Comparison of ENCODE assay signal across 13 mouse cellular contexts in genomic region chr4:43418973-43419656, GRCm38 (mm10). TPM values are rescaled to one million over a fixed set of nuclear protein-coding genes. Genes with fewer than 3 reads are reported as not detected.
A peak's percentile ranks its signal among the peaks of the same experiment; 100 is the strongest.
DNase-seq lines count a peak whose midpoint lies in the region; ATAC-seq and TF ChIP-seq lines count a peak whose summit lies in the region.
"Had no signal": no experiment of that assay in that cellular context is flagged by ENCODE, and none has a peak within 500 bp of the region (broad histone marks: within the 10 kb centered on the region; RNA-seq: fewer than 3 reads in every experiment).

No protein-coding gene starts in this region.

- peaks cover 14% of the 10 kb centered on the region for H3K27me3 ChIP-seq in heart, embryonic 11.5 days (ENCODE audit: control insufficient read depth, insufficient read depth, low read length)
- H3K27me3 ChIP-seq in midbrain, embryonic 11.5 days (ENCODE audit: control insufficient read depth, insufficient read depth, low read length) = peaks cover 2% of the 10 kb centered on the region; the same call in 1 of the 2 replicates
- H3K27me3 ChIP-seq in midbrain, postnatal 0 days (ENCODE audit: insufficient read depth, low read length) = no peaks in the 10 kb centered on the region
- H3K27me3 ChIP-seq in intestine, postnatal 0 days (replicated peaks; ENCODE audit: control insufficient read depth, insufficient read depth, low read length) = no peaks in the 10 kb centered on the region
- no peaks in the 10 kb centered on the region for H3K27me3 ChIP-seq in small intestine, adult 2 months (ENCODE audit: control insufficient read depth, insufficient read depth, low read length)
- no peaks in the 10 kb centered on the region for H3K27me3 ChIP-seq in thymus, adult 2 months (ENCODE audit: control insufficient read depth, insufficient read depth, low read length)

- no peak overlapping the region for H3K4me2 ChIP-seq in heart, embryonic 11.5 days
- no peak overlapping the region for H3K4me2 ChIP-seq in midbrain, embryonic 11.5 days
- H3K4me2 ChIP-seq in midbrain, postnatal 0 days (ENCODE audit: low read depth, low read length, poor library complexity, severe bottlenecking) = no peak overlapping the region
- no peak overlapping the region for H3K4me2 ChIP-seq in intestine, postnatal 0 days (replicated peaks; ENCODE audit: low read depth)
- H3K4me2 ChIP-seq: lung, embryonic 14.5 days had no signal

- peak; percentile 62 to 77 for DNase-seq in heart, adult 18-20 months
- DNase-seq in midbrain, embryonic 11.5 days (ENCODE audit: low spot score, missing footprints) = peak; percentile 61
- DNase-seq in midbrain, postnatal 0 days (ENCODE audit: low spot score) = no peak
- no peak for DNase-seq in thymus, adult 2 months
- DNase-seq in left cerebral cortex, adult 9 months (ENCODE audit: low spot score in 2 of 2) = no peak
- DNase-seq: cerebellum, postnatal 10 days; lung, embryonic 14.5 days had no signal

- H3K9me3 ChIP-seq in heart, embryonic 11.5 days (replicated peaks; ENCODE audit: control insufficient read depth, low read length) = no peaks in the 10 kb centered on the region
- H3K9me3 ChIP-seq in midbrain, embryonic 11.5 days (ENCODE audit: control insufficient read depth, low read length) = no peaks in the 10 kb centered on the region
- no peaks in the 10 kb centered on the region for H3K9me3 ChIP-seq in midbrain, postnatal 0 days (ENCODE audit: low read length)
- no peaks in the 10 kb centered on the region for H3K9me3 ChIP-seq in intestine, postnatal 0 days (ENCODE audit: control insufficient read depth)
- H3K9me3 ChIP-seq: forebrain, embryonic 10.5 days had no signal

- H3K36me3 ChIP-seq in heart, embryonic 11.5 days (ENCODE audit: control insufficient read depth, insufficient read depth, low read length) = peaks cover 23% of the 10 kb centered on the region
- peaks cover 8% of the 10 kb centered on the region for H3K36me3 ChIP-seq in midbrain, embryonic 11.5 days (ENCODE audit: control insufficient read depth, insufficient read depth, low read length)
- peaks cover 72% of the 10 kb centered on the region for H3K36me3 ChIP-seq in midbrain, postnatal 0 days (ENCODE audit: insufficient read depth, low read length)
- H3K36me3 ChIP-seq in intestine, postnatal 0 days (ENCODE audit: control insufficient read depth, insufficient read depth) = peaks cover 61% of the 10 kb centered on the region
- H3K36me3 ChIP-seq in small intestine, adult 2 months (ENCODE audit: control insufficient read depth, insufficient read depth, low read length) = peaks cover 10% of the 10 kb centered on the region
- no peaks in the 10 kb centered on the region for H3K36me3 ChIP-seq in thymus, adult 2 months (ENCODE audit: control insufficient read depth, insufficient read depth, low read length)

- peaks cover 12% of the 10 kb centered on the region for H3K4me1 ChIP-seq in heart, embryonic 11.5 days (ENCODE audit: control insufficient read depth, insufficient read depth, low read length)
- H3K4me1 ChIP-seq in midbrain, embryonic 11.5 days (ENCODE audit: control insufficient read depth, insufficient read depth, low read length) = no peaks in the 10 kb centered on the region
- no peaks in the 10 kb centered on the region for H3K4me1 ChIP-seq in midbrain, postnatal 0 days (ENCODE audit: insufficient read depth, low read length)
- H3K4me1 ChIP-seq in intestine, postnatal 0 days (replicated peaks; ENCODE audit: control insufficient read depth, insufficient read depth, low read length) = no peaks in the 10 kb centered on the region
- no peaks in the 10 kb centered on the region for H3K4me1 ChIP-seq in small intestine, adult 2 months (ENCODE audit: control insufficient read depth, insufficient read depth, insufficient read length, low read length)
- no peaks in the 10 kb centered on the region for H3K4me1 ChIP-seq in thymus, adult 2 months (replicated peaks; ENCODE audit: control insufficient read depth, insufficient read depth, low read length)

- no peak overlapping the region for H3K4me3 ChIP-seq in heart, embryonic 11.5 days (ENCODE audit: low read depth, low read length)
- H3K4me3 ChIP-seq in midbrain, embryonic 11.5 days (ENCODE audit: low read depth, low read length) = no peak overlapping the region
- H3K4me3 ChIP-seq in midbrain, postnatal 0 days (ENCODE audit: low read depth, low read length) = no peak overlapping the region
- no peak overlapping the region for H3K4me3 ChIP-seq in intestine, postnatal 0 days (ENCODE audit: low read depth, low read length)
- H3K4me3 ChIP-seq in small intestine, adult 2 months (ENCODE audit: low read depth, low read length) = no peak overlapping the region
- no peak overlapping the region for H3K4me3 ChIP-seq in thymus, adult 2 months (ENCODE audit: control insufficient read depth, insufficient read depth, low read length)
- H3K4me3 ChIP-seq: forebrain, embryonic 10.5 days; myocyte had no signal

- WGBS in heart, embryonic 11.5 days (ENCODE audit: insufficient replicate concordance) = 59% methylated on average over 15 of the region's 15 CpGs
- WGBS in midbrain, embryonic 11.5 days = 60% methylated on average over 15 of the region's 15 CpGs
- WGBS in midbrain, postnatal 0 days = 58% methylated on average over 15 of the region's 15 CpGs
- 68% methylated on average over 15 of the region's 15 CpGs for WGBS in intestine, postnatal 0 days
- 70% methylated on average over 15 of the region's 15 CpGs for WGBS in small intestine, adult 2 months
- 87% methylated on average over 15 of the region's 15 CpGs for WGBS in thymus, adult 2 months

- no peak for TF ChIP-seq POLR2A in small intestine, adult 2 months (IDR thresholded peaks at IDR 0.05; ENCODE audit: low read depth, low read length)
- no peak for TF ChIP-seq POLR2A in thymus, adult 2 months (IDR thresholded peaks at IDR 0.05; ENCODE audit: control insufficient read depth, extremely low read depth, insufficient read depth, low read length, poor library complexity)

- TF ChIP-seq CTCF in midbrain, postnatal 0 days (IDR thresholded peaks at IDR 0.05) = no peak
- TF ChIP-seq CTCF in intestine, postnatal 0 days (IDR thresholded peaks at IDR 0.05; ENCODE audit: low read depth) = no peak
- no peak for TF ChIP-seq CTCF in small intestine, adult 2 months (IDR thresholded peaks at IDR 0.05; ENCODE audit: extremely low read depth, insufficient read length, insufficient replicate concordance, low read depth, low read length)
- TF ChIP-seq CTCF in thymus, adult 2 months (IDR thresholded peaks at IDR 0.05; ENCODE audit: borderline replicate concordance, control insufficient read depth, extremely low read depth, insufficient read depth, low read length, poor library complexity) = no peak

- no peak overlapping the region for H3K9ac ChIP-seq in heart, embryonic 11.5 days (ENCODE audit: low read depth, low read length)
- no peak overlapping the region for H3K9ac ChIP-seq in midbrain, embryonic 11.5 days (ENCODE audit: low read length)
- no peak overlapping the region for H3K9ac ChIP-seq in midbrain, postnatal 0 days (replicated peaks; ENCODE audit: low read length, poor library complexity, severe bottlenecking)
- H3K9ac ChIP-seq in intestine, postnatal 0 days (ENCODE audit: low read depth, low read length) = no peak overlapping the region
- H3K9ac ChIP-seq: lung, embryonic 14.5 days had no signal

- no peak overlapping the region for H3K27ac ChIP-seq in heart, embryonic 11.5 days (ENCODE audit: low read depth, low read length)
- no peak overlapping the region for H3K27ac ChIP-seq in midbrain, embryonic 11.5 days (ENCODE audit: low read depth, low read length)
- no peak overlapping the region for H3K27ac ChIP-seq in midbrain, postnatal 0 days (ENCODE audit: low read depth, low read length)
- peak overlapping the region; percentile 23; the same call in 1 of the 2 replicates for H3K27ac ChIP-seq in intestine, postnatal 0 days (ENCODE audit: low read depth, low read length)
- 0 out of 2 replicates have a peak overlapping the region, but pooled peaks have one; percentile 3 for H3K27ac ChIP-seq in small intestine, adult 2 months (ENCODE audit: insufficient read depth, low read depth, low read length)
- no peak overlapping the region for H3K27ac ChIP-seq in thymus, adult 2 months (ENCODE audit: control insufficient read depth, insufficient read depth, low read length)
- H3K27ac ChIP-seq: forebrain, embryonic 10.5 days had no signal

- no peak for ATAC-seq in heart, embryonic 11.5 days (replicated peaks; ENCODE audit: insufficient number of reproducible peaks, low FRiP score, low TSS enrichment)
- no peak for ATAC-seq in midbrain, embryonic 11.5 days (ENCODE audit: low FRiP score)
- no peak for ATAC-seq in midbrain, postnatal 0 days (ENCODE audit: low FRiP score)
- ATAC-seq in intestine, postnatal 0 days = no peak

RNA-seq across cellular contexts. Expression of gene Fam166b, which starts 9.8 kb away (rescaled TPM):
- under 1 TPM in 1 of 2 experiments, not detected in 1; 0.26 TPM for total RNA-seq in heart, adult 18-20 months (2021)
- 0.23 TPM in 1 of 2 replicates, not detected in the other for polyA plus RNA-seq in heart, embryonic 11.5 days (2014; fragmentation: Nextera tagmentation; extraction: Ambion mirVana)
- polyA plus RNA-seq in midbrain, embryonic 11.5 days (2014; fragmentation: Nextera tagmentation; extraction: Ambion mirVana) = 0.54 and 0.59 TPM in 2 replicates
- total RNA-seq in midbrain, postnatal 0 days (2014; rRNA removed) = 1.7 and 2.8 TPM in 2 replicates
- polyA plus RNA-seq in midbrain, postnatal 0 days (2015; fragmentation: Nextera tagmentation; extraction: Ambion mirVana) = 1.6 and 2.2 TPM in 2 replicates
- 0.16 TPM in 1 of 2 replicates, not detected in the other for polyA plus RNA-seq in intestine, postnatal 0 days (2015; fragmentation: Nextera tagmentation; extraction: Ambion mirVana)
- polyA plus RNA-seq in small intestine, adult 2 months (2012; rRNA removed) = 0.24 TPM in 1 of 2 replicates, not detected in the other
- 0.22 and 0.42 TPM in 2 replicates for polyA plus RNA-seq in thymus, adult 2 months (2012; rRNA removed)
- total RNA-seq: hematopoietic stem cell, adult 5-6 weeks had no signal

RNA-seq across cellular contexts. Expression of gene Tesk1, which starts 22.6 kb away (rescaled TPM):
- 10 to 100 TPM; 30.8 to 32.7 TPM for total RNA-seq in heart, adult 18-20 months (2021)
- polyA plus RNA-seq in heart, embryonic 11.5 days (2014; fragmentation: Nextera tagmentation; extraction: Ambion mirVana) = 5.0 and 6.1 TPM in 2 replicates
- polyA plus RNA-seq in midbrain, embryonic 11.5 days (2014; fragmentation: Nextera tagmentation; extraction: Ambion mirVana) = 7.2 and 7.3 TPM in 2 replicates
- 141 and 184 TPM in 2 replicates for total RNA-seq in midbrain, postnatal 0 days (2014; rRNA removed)
- polyA plus RNA-seq in midbrain, postnatal 0 days (2015; fragmentation: Nextera tagmentation; extraction: Ambion mirVana) = 17.2 and 18.9 TPM in 2 replicates
- 4.6 and 4.7 TPM in 2 replicates for polyA plus RNA-seq in intestine, postnatal 0 days (2015; fragmentation: Nextera tagmentation; extraction: Ambion mirVana)
- 45.8 and 77.6 TPM in 2 replicates for polyA plus RNA-seq in small intestine, adult 2 months (2012; rRNA removed)
- polyA plus RNA-seq in thymus, adult 2 months (2012; rRNA removed) = 66.6 and 67.5 TPM in 2 replicates

RNA-seq across cellular contexts. Expression of gene Cd72, which starts 35.3 kb away (rescaled TPM):
- total RNA-seq in heart, adult 18-20 months (2021) = 1 to 10 TPM in 1 of 2 experiments, under 1 TPM in 1; 0.82 to 4.7 TPM
- 1.8 and 3.3 TPM in 2 replicates for polyA plus RNA-seq in heart, embryonic 11.5 days (2014; fragmentation: Nextera tagmentation; extraction: Ambion mirVana)
- polyA plus RNA-seq in midbrain, embryonic 11.5 days (2014; fragmentation: Nextera tagmentation; extraction: Ambion mirVana) = 2.9 and 3.4 TPM in 2 replicates
- total RNA-seq in midbrain, postnatal 0 days (2014; rRNA removed) = not detected in 2 replicates
- polyA plus RNA-seq in midbrain, postnatal 0 days (2015; fragmentation: Nextera tagmentation; extraction: Ambion mirVana) = 5.2 and 5.4 TPM in 2 replicates
- 3.2 and 3.7 TPM in 2 replicates for polyA plus RNA-seq in intestine, postnatal 0 days (2015; fragmentation: Nextera tagmentation; extraction: Ambion mirVana)
- polyA plus RNA-seq in small intestine, adult 2 months (2012; rRNA removed) = 2.8 and 11.4 TPM in 2 replicates
- polyA plus RNA-seq in thymus, adult 2 months (2012; rRNA removed) = 9.8 and 10.8 TPM in 2 replicates

RNA-seq across cellular contexts. Expression of gene Rusc2, which starts 37.3 kb away (rescaled TPM):
- total RNA-seq in heart, adult 18-20 months (2021) = 10 to 100 TPM; 50.5 to 53.9 TPM
- 6.3 and 7.8 TPM in 2 replicates for polyA plus RNA-seq in heart, embryonic 11.5 days (2014; fragmentation: Nextera tagmentation; extraction: Ambion mirVana)
- polyA plus RNA-seq in midbrain, embryonic 11.5 days (2014; fragmentation: Nextera tagmentation; extraction: Ambion mirVana) = 13.7 TPM in 2 replicates
- 156 and 200 TPM in 2 replicates for total RNA-seq in midbrain, postnatal 0 days (2014; rRNA removed)
- 77.7 and 78.9 TPM in 2 replicates for polyA plus RNA-seq in midbrain, postnatal 0 days (2015; fragmentation: Nextera tagmentation; extraction: Ambion mirVana)
- 11.9 and 12.1 TPM in 2 replicates for polyA plus RNA-seq in intestine, postnatal 0 days (2015; fragmentation: Nextera tagmentation; extraction: Ambion mirVana)
- 9.4 and 11.2 TPM in 2 replicates for polyA plus RNA-seq in small intestine, adult 2 months (2012; rRNA removed)
- polyA plus RNA-seq in thymus, adult 2 months (2012; rRNA removed) = 4.2 and 4.3 TPM in 2 replicates

Comparison
In these comparisons a context has a peak if more than half of its experiments do, and no peak if none do; other contexts are left out.
1. DNase-seq: peak in heart, adult 18-20 months (2 of 2) and midbrain, embryonic 11.5 days (single experiment); none in midbrain, postnatal 0 days (single experiment), thymus, adult 2 months (single experiment) and left cerebral cortex, adult 9 months (0 of 2).
2. H3K27ac ChIP-seq: peak in intestine, postnatal 0 days (single experiment) and small intestine, adult 2 months (single experiment); none in heart, embryonic 11.5 days (single experiment), midbrain, embryonic 11.5 days (single experiment), midbrain, postnatal 0 days (single experiment) and thymus, adult 2 months (single experiment).